Mouse (Mus musculus): ENCODE measurements around the gene Nudt14. TPM values are rescaled to one million over a fixed set of nuclear protein-coding genes. Genes with fewer than 3 reads are reported as not detected.

Gene Nudt14
- polyA plus RNA-seq, 1 experiment from 2014 or later = 83.8 TPM

- H3K9ac ChIP-seq = no peak overlapping the region
- no peaks in the 10 kb centered on the region for H3K9me3 ChIP-seq
- H3K36me3 ChIP-seq = peaks cover 99% of the 10 kb centered on the region
- H3K4me2 ChIP-seq (replicated peaks) = no peak overlapping the region
- WGBS = 91% methylated on average over 13 of the region's 13 CpGs
- no peaks in the 10 kb centered on the region for H3K4me1 ChIP-seq
- ATAC-seq (ENCODE audit: low FRiP score, low read depth) = no peak
- H3K4me3 ChIP-seq = no peak overlapping the region
- H3K27ac ChIP-seq = no peak overlapping the region
- H3K27me3 ChIP-seq = no peaks in the 10 kb centered on the region
Observed at GRCm38 (mm10) chr12:112965783-112966182, 23.9 kb upstream of the Nudt14 start.

- 83% methylated on average over 5 of the region's 5 CpGs for WGBS
- no peak overlapping the region for H3K4me2 ChIP-seq (replicated peaks)
- no peak for ATAC-seq (ENCODE audit: low FRiP score, low read depth)
- no peaks in the 10 kb centered on the region for H3K4me1 ChIP-seq
- no peak overlapping the region for H3K27ac ChIP-seq
- no peak overlapping the region for H3K4me3 ChIP-seq
- H3K27me3 ChIP-seq = no peaks in the 10 kb centered on the region
- H3K9me3 ChIP-seq = no peaks in the 10 kb centered on the region
- H3K9ac ChIP-seq = no peak overlapping the region; the same call in 1 of the 2 replicates
- peaks cover 83% of the 10 kb centered on the region for H3K36me3 ChIP-seq
Observed at GRCm38 (mm10) chr12:112961872-112962271, 19.9 kb upstream of the Nudt14 start.

- H3K9me3 ChIP-seq = no peaks in the 10 kb centered on the region
- H3K27ac ChIP-seq = no peak overlapping the region
- H3K4me3 ChIP-seq = no peak overlapping the region
- no peaks in the 10 kb centered on the region for H3K4me1 ChIP-seq
- no peak overlapping the region; the same call in 1 of the 2 replicates for H3K9ac ChIP-seq
- no peaks in the 10 kb centered on the region for H3K27me3 ChIP-seq
- no peak for ATAC-seq (ENCODE audit: low FRiP score, low read depth)
- 90% methylated on average over 7 of the region's 7 CpGs for WGBS
- peaks cover 79% of the 10 kb centered on the region for H3K36me3 ChIP-seq
- no peak overlapping the region for H3K4me2 ChIP-seq (replicated peaks)
Observed at GRCm38 (mm10) chr12:112961428-112961827, 19.5 kb upstream of the Nudt14 start.

DNA sequence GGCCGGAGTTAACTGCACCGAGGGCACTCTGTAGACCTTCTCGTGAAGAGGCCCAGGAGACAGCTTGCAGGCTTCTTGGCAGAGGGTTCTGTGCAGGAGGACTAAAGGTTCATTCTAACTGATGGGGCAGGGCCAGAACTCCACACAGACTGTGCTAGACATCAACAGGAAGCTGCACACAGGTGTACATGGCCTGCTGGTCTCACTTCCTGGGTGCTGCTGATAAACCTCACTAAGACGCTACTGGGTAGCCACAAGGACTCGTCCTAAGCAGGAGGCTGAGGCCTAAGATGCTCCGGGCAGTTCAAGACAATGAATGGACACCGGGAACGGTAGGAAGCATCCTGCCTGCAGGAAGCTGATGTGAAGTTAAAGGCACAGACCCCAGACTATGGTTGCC lies 17.5 kb upstream of the Nudt14 start:
- peaks cover 63% of the 10 kb centered on the region for H3K36me3 ChIP-seq
- H3K27me3 ChIP-seq = no peaks in the 10 kb centered on the region
- H3K27ac ChIP-seq = no peak overlapping the region
- H3K9ac ChIP-seq = no peak overlapping the region
- no peaks in the 10 kb centered on the region for H3K9me3 ChIP-seq
- no peaks in the 10 kb centered on the region for H3K4me1 ChIP-seq
- no peak for ATAC-seq (ENCODE audit: low FRiP score, low read depth)
- 91% methylated on average over 8 of the region's 8 CpGs for WGBS
- H3K4me2 ChIP-seq (replicated peaks) = no peak overlapping the region
- H3K4me3 ChIP-seq = no peak overlapping the region

DNA sequence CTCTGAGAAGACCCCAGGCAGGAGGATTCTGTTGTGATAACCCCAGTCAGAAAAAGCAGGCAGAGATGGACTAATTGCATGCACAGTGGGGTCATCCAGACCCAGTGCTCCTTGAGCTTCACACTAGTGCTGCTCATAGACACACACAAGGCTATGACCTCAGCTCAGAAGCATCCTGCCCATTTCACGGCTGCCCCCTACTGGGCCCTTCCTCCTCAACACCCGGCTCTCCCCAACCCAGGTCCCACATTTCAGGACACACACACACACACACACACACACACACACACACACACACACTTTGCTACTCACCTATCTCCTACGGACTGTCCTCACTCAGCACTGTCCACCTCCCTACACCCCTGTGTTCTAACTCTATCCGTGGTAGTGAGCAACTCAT lies 16.4 kb upstream of the Nudt14 start:
- H3K4me2 ChIP-seq (replicated peaks) = no peak overlapping the region
- no peak overlapping the region for H3K4me3 ChIP-seq
- no peaks in the 10 kb centered on the region for H3K27me3 ChIP-seq
- no peaks in the 10 kb centered on the region for H3K4me1 ChIP-seq
- H3K36me3 ChIP-seq = peaks cover 52% of the 10 kb centered on the region
- H3K9me3 ChIP-seq = no peaks in the 10 kb centered on the region
- ATAC-seq (ENCODE audit: low FRiP score, low read depth) = no peak
- H3K27ac ChIP-seq = no peak overlapping the region
- 33% methylated on average over 4 of the region's 4 CpGs for WGBS
- no peak overlapping the region for H3K9ac ChIP-seq

DNA sequence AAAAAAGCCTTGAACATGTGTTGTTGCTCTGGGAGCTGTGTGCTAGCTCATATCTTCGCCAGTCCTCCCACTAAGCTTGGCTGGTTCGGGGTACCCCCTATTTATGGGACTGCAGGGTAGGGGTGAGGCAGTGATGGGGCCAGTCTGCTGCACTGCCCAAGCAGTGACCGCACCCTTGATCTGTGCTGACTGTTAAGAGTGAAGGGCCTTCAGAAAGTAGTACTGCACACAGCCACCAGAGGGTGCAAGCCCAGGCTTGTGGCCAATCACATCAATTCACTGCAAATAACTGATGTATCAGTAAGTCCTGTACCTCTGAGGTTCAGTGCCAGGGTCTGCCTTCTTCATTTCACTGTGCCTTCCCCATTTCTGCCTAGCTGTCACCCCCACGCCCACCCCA lies 13.9 kb upstream of the Nudt14 start:
- H3K4me2 ChIP-seq (replicated peaks) = no peak overlapping the region
- H3K9ac ChIP-seq = no peak overlapping the region
- peaks cover 16% of the 10 kb centered on the region for H3K4me1 ChIP-seq
- no peak overlapping the region for H3K27ac ChIP-seq
- 26% methylated on average over 4 of the region's 4 CpGs for WGBS
- H3K4me3 ChIP-seq = no peak overlapping the region
- no peaks in the 10 kb centered on the region for H3K27me3 ChIP-seq
- ATAC-seq (ENCODE audit: low FRiP score, low read depth) = peak; percentile 43; the same call in 1 of the 2 replicates
- no peaks in the 10 kb centered on the region for H3K9me3 ChIP-seq
- H3K36me3 ChIP-seq = peaks cover 27% of the 10 kb centered on the region

- H3K4me1 ChIP-seq = peaks cover 29% of the 10 kb centered on the region
- no peak for ATAC-seq (ENCODE audit: low FRiP score, low read depth)
- peaks cover 9% of the 10 kb centered on the region; the same call in 1 of the 2 replicates for H3K36me3 ChIP-seq
- H3K9me3 ChIP-seq = no peaks in the 10 kb centered on the region
- H3K4me3 ChIP-seq = no peak overlapping the region
- WGBS = 78% methylated on average over 3 of the region's 3 CpGs
- no peak overlapping the region for H3K27ac ChIP-seq
- 0 out of 2 replicates have a peak overlapping the region, but pooled peaks have one; percentile 25 for H3K9ac ChIP-seq
- H3K4me2 ChIP-seq (replicated peaks) = no peak overlapping the region
- H3K27me3 ChIP-seq = no peaks in the 10 kb centered on the region
Observed at GRCm38 (mm10) chr12:112952926-112953565, 11.1 kb upstream of the Nudt14 start.

DNA sequence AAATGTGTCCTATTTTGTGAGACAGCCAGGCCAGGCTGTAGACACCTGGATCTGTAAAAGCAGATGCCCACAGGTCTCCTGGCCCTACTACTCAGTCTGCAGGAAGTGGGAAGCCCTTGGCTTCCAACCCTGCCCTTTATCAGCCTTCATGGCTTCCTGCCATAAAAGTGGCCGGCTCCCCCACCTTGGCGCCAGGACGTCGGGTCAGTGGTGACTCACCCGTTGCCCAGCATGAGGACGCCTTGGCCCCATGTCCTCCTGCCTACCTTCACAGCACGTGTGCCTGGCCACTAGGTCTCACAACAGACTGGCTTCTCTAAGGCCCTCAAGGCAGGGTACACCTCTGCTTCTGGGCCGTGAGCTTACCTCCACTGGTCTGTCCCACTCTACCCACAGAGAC lies 10.5 kb upstream of the Nudt14 start:
- no peak overlapping the region for H3K27ac ChIP-seq
- no peak for ATAC-seq (ENCODE audit: low FRiP score, low read depth)

GRCm38 (mm10) chr12:112951150-112951842 lies 9.4 kb upstream of the Nudt14 start:
- H3K9me3 ChIP-seq = no peaks in the 10 kb centered on the region
- H3K27me3 ChIP-seq = no peaks in the 10 kb centered on the region
- peaks cover 29% of the 10 kb centered on the region for H3K4me1 ChIP-seq
- H3K4me2 ChIP-seq (replicated peaks) = peak overlapping the region; percentile 95
- 21% methylated on average over 7 of the region's 7 CpGs for WGBS
- ATAC-seq (ENCODE audit: low FRiP score, low read depth) = no peak
- peak overlapping the region; percentile 21; the same call in 1 of the 2 replicates for H3K9ac ChIP-seq
- 0 out of 2 replicates have a peak overlapping the region, but pooled peaks have one; percentile 62 for H3K4me3 ChIP-seq
- H3K36me3 ChIP-seq = peaks cover 4% of the 10 kb centered on the region; the same call in 1 of the 2 replicates
- H3K27ac ChIP-seq = no peak overlapping the region

More for the DNA sequence above, 10.5 kb upstream of the Nudt14 start:
- Histone ChIP-seq H3K36me3 (peaks cover 4% of the 10 kb centered on the region; the same call in 1 of the 2 replicates), H3K4me3 (no peak overlapping the region), H3K4me2 (replicated peaks) (no peak overlapping the region), H3K9ac (0 out of 2 replicates have a peak overlapping the region, but pooled peaks have one; percentile 25), H3K27me3 (no peaks in the 10 kb centered on the region), H3K9me3 (no peaks in the 10 kb centered on the region), H3K4me1 (peaks cover 29% of the 10 kb centered on the region)
- WGBS = 51% methylated on average over 8 of the region's 8 CpGs

- peak; percentile 7; the same call in 1 of the 2 replicates for ATAC-seq (ENCODE audit: low FRiP score, low read depth)
- Histone ChIP-seq H3K4me2 (replicated peaks) (peak overlapping the region; percentile 95), H3K4me3 (peak overlapping the region; percentile 62), H3K9me3 (no peaks in the 10 kb centered on the region), H3K9ac (peak overlapping the region; percentile 21; the same call in 1 of the 2 replicates), H3K4me1 (peaks cover 29% of the 10 kb centered on the region), H3K36me3 (peaks cover 4% of the 10 kb centered on the region; the same call in 1 of the 2 replicates), H3K27ac (no peak overlapping the region), H3K27me3 (no peaks in the 10 kb centered on the region)
- WGBS = 3% methylated on average over 6 of the region's 6 CpGs
Observed at GRCm38 (mm10) chr12:112950761-112951129, 8.8 kb upstream of the Nudt14 start.

DNA sequence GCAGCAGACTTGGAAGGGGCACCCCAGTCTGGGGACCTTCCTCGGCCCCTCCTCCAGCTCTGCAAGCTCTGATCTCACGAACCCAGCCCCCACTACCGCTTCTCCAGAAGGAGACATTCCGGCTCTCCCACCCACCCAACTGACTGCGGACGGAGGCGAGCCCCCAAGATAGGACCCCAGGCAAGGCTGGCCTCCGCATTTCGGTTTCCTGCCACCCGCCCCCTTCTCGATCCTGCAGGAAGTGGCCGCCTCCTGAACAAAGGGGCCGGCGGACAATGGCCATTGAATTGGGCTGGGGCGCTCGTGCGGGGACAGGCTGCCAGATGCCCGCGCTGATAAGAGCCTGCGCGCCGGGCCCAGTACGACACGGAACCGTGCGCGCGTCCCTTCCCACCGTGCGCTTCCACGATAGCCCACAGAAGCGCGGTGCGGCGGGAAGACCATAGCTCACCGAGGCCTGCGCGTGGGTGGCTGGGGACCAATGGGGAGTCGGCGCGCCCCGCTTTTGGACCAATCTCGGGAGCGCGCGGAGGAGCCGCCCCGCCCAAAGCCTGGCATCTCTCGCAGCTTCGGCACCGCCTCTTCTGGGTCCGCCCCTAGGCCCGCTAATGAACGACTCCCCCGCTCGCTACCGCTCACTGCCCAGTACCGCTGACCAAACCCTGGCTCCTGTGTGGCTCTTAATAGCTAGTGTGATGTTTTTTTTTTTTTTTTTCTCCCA lies 8.3 kb upstream of the Nudt14 start:
- Histone ChIP-seq H3K4me1 (peaks cover 29% of the 10 kb centered on the region), H3K9ac (peak overlapping the region; percentile 79), H3K4me2 (replicated peaks) (peak overlapping the region; percentile 95), H3K36me3 (peaks cover 3% of the 10 kb centered on the region; the same call in 1 of the 2 replicates), H3K27ac (peak overlapping the region; percentile 44; the same call in 1 of the 2 replicates), H3K4me3 (peak overlapping the region; percentile 62), H3K27me3 (no peaks in the 10 kb centered on the region), H3K9me3 (no peaks in the 10 kb centered on the region)
- under 1% methylated on average over 53 of the region's 58 CpGs for WGBS
- ATAC-seq (ENCODE audit: low FRiP score, low read depth) = peak; percentile 84

GRCm38 (mm10) chr12:112947307-112947706 lies 5.4 kb upstream of the Nudt14 start:
- H3K4me2 ChIP-seq (replicated peaks) = no peak overlapping the region
- peaks cover 28% of the 10 kb centered on the region for H3K4me1 ChIP-seq
- H3K27ac ChIP-seq = 0 out of 2 replicates have a peak overlapping the region, but pooled peaks have one; percentile 15
- no peaks in the 10 kb centered on the region for H3K9me3 ChIP-seq
- 28% methylated on average over 4 of the region's 4 CpGs for WGBS
- no peaks in the 10 kb centered on the region for H3K27me3 ChIP-seq
- H3K4me3 ChIP-seq = no peak overlapping the region
- no peaks in the 10 kb centered on the region for H3K36me3 ChIP-seq
- ATAC-seq (ENCODE audit: low FRiP score, low read depth) = no peak
- no peak overlapping the region for H3K9ac ChIP-seq

Measured in limb, embryonic 13.5 days (tissue).